Mouse (Mus musculus) induced T-regulatory cell, adult 2 months (primary cell): Measurements from ENCODE around the gene Nap1l1.
"Not testable (repeated sequence)": the region's sequence is repeated elsewhere in the genome, so short reads cannot be mapped to it uniquely, and the experiment has no call there.

Source experiments
- DNase-seq: peaks from one replicate; pipeline ENCODE4 v3.0.0-alpha.2; 2012; ENCODE audit warnings: low read depth

Gene Nap1l1

GRCm38 (mm10) chr10:111482654-111483053, 9.6 kb downstream of the Nap1l1 start:
- no peak for DNase-seq

- DNase-seq: no peak
Measured at GRCm38 (mm10) chr10:111484079-111484478, 11.1 kb downstream of the Nap1l1 start.

GRCm38 (mm10) chr10:111488793-111489192, 15.8 kb downstream of the Nap1l1 start:
- no peak for DNase-seq

GRCm38 (mm10) chr10:111490079-111490478, 17.1 kb downstream of the Nap1l1 start:
- DNase-seq: not testable (repeated sequence)

GRCm38 (mm10) chr10:111495888-111496287, 22.9 kb downstream of the Nap1l1 start:
- DNase-seq: no peak

- DNase-seq: no peak
Measured at GRCm38 (mm10) chr10:111499892-111500291, 26.9 kb downstream of the Nap1l1 start.

- peak; percentile 92 for DNase-seq
Measured at GRCm38 (mm10) chr10:111503071-111503470, 30.0 kb downstream of the Nap1l1 start.

- no peak for DNase-seq
Measured at GRCm38 (mm10) chr10:111503716-111504115, 30.7 kb downstream of the Nap1l1 start.

- DNase-seq: peak; percentile 28
Measured at GRCm38 (mm10) chr10:111504606-111505005, 31.6 kb downstream of the Nap1l1 start.

- no peak for DNase-seq
Measured at GRCm38 (mm10) chr10:111505406-111505805, 32.4 kb downstream of the Nap1l1 start.

- DNase-seq: peak; percentile 96
Measured at GRCm38 (mm10) chr10:111506101-111506925, 33.3 kb downstream of the Nap1l1 start, which contains the start of gene Phlda1. Phlda1 (plus strand) TSS chr10:111506286.

GRCm38 (mm10) chr10:111506926-111507459, 34.0 kb downstream of the Nap1l1 start:
- no peak for DNase-seq

- peak; percentile 78 for DNase-seq
Measured at GRCm38 (mm10) chr10:111507460-111508211, 34.6 kb downstream of the Nap1l1 start.

GRCm38 (mm10) chr10:111508324-111509080, 35.5 kb downstream of the Nap1l1 start:
- DNase-seq: peak; percentile 41

- peak; percentile 32 for DNase-seq
Measured at GRCm38 (mm10) chr10:111509103-111509784, 36.2 kb downstream of the Nap1l1 start.

- DNase-seq: no peak
Measured at GRCm38 (mm10) chr10:111509981-111510380, 37.0 kb downstream of the Nap1l1 start.

- DNase-seq: no peak
Measured at GRCm38 (mm10) chr10:111510798-111511197, 37.8 kb downstream of the Nap1l1 start.

- DNase-seq: no peak
Measured at GRCm38 (mm10) chr10:111512036-111512568, 39.1 kb downstream of the Nap1l1 start.

GRCm38 (mm10) chr10:111514282-111514885, 41.4 kb downstream of the Nap1l1 start:
- no peak for DNase-seq
